Mouse (Mus musculus): ENCODE results near the gene Olfr66.
A peak's percentile ranks its signal among the peaks of the same experiment; 100 is the strongest.

Gene Olfr66

GRCm38 (mm10) chr7:103886152-103886551 is at the start of gene Olfr66:
Gene Olfr66, minus strand, starts transcription at chr7:103886252.
- no peak for DNase-seq (ENCODE audit: low spot score in 2 of 2)

GRCm38 (mm10) chr7:103934264-103934663 is 48.2 kb upstream of the Olfr66 start, which contains the start of gene Olfr632:
Gene Olfr632, plus strand, starts transcription at chr7:103934347.
- DNase-seq (ENCODE audit: low spot score in 2 of 2): no peak

- DNase-seq (ENCODE audit: low spot score in 2 of 2): no peak
Measured at GRCm38 (mm10) chr7:103928525-103928924, 42.5 kb upstream of the Olfr66 start, which contains the start of gene Olfr631. Gene Olfr631, plus strand, starts transcription at chr7:103928825.

- no peak for DNase-seq (ENCODE audit: low spot score in 2 of 2)
Measured at GRCm38 (mm10) chr7:103915338-103915737, 29.3 kb upstream of the Olfr66 start.

- DNase-seq (ENCODE audit: low spot score in 2 of 2): peak; percentile 45 to 64
Measured at GRCm38 (mm10) chr7:103912969-103913511, 27.0 kb upstream of the Olfr66 start.

GRCm38 (mm10) chr7:103910047-103910446 is 24.0 kb upstream of the Olfr66 start:
- DNase-seq (ENCODE audit: low spot score in 2 of 2): peak; percentile 54 to 62

GRCm38 (mm10) chr7:103903187-103903586 is 17.1 kb upstream of the Olfr66 start, which contains the start of gene Olfr65:
Gene Olfr65, plus strand, starts transcription at chr7:103903487.
- no peak for DNase-seq (ENCODE audit: low spot score in 2 of 2)

GRCm38 (mm10) chr7:103894385-103894784 is 8.3 kb upstream of the Olfr66 start, which contains the start of gene Olfr64:
Gene Olfr64, minus strand, starts transcription at chr7:103894485.
- no peak for DNase-seq (ENCODE audit: low spot score in 2 of 2)

GRCm38 (mm10) chr7:103877093-103877492 is 9.0 kb downstream of the Olfr66 start:
- DNase-seq (ENCODE audit: low spot score in 2 of 2): no peak

- no peak for DNase-seq (ENCODE audit: low spot score in 2 of 2)
Measured at GRCm38 (mm10) chr7:103874451-103874850, 11.6 kb downstream of the Olfr66 start.

GRCm38 (mm10) chr7:103873064-103873463 is 13.0 kb downstream of the Olfr66 start:
- no peak for DNase-seq (ENCODE audit: low spot score in 2 of 2)

- DNase-seq (ENCODE audit: low spot score in 2 of 2): peak in 1 of 2 experiments; percentile 67
Measured at GRCm38 (mm10) chr7:103870667-103871066, 15.4 kb downstream of the Olfr66 start.

GRCm38 (mm10) chr7:103865716-103866115 is 20.3 kb downstream of the Olfr66 start:
- peak in 1 of 2 experiments; percentile 56 for DNase-seq (ENCODE audit: low spot score in 2 of 2)

- DNase-seq (ENCODE audit: low spot score in 2 of 2): no peak
Measured at GRCm38 (mm10) chr7:103861531-103861930, 24.5 kb downstream of the Olfr66 start.

GRCm38 (mm10) chr7:103860855-103861254 is 25.2 kb downstream of the Olfr66 start:
- peak; percentile 89 to 90 for DNase-seq (ENCODE audit: low spot score in 2 of 2)

- DNase-seq (ENCODE audit: low spot score in 2 of 2): peak; percentile 77 to 79
Measured at GRCm38 (mm10) chr7:103859076-103859475, 27.0 kb downstream of the Olfr66 start.

GRCm38 (mm10) chr7:103854669-103855068 is 31.4 kb downstream of the Olfr66 start:
- no peak for DNase-seq (ENCODE audit: low spot score in 2 of 2)

- DNase-seq (ENCODE audit: low spot score in 2 of 2): no peak
Measured at GRCm38 (mm10) chr7:103853090-103853489, 33.0 kb downstream of the Olfr66 start, which contains the start of gene Hbb-y. Gene Hbb-y, minus strand, starts transcription at chr7:103853216.

GRCm38 (mm10) chr7:103844525-103845325 is 41.3 kb downstream of the Olfr66 start:
- DNase-seq (ENCODE audit: low spot score in 2 of 2): no peak

GRCm38 (mm10) chr7:103843034-103843433 is 43.0 kb downstream of the Olfr66 start, which contains the start of gene Hbb-bh1:
Gene Hbb-bh1, minus strand, starts transcription at chr7:103843164.
- no peak for DNase-seq (ENCODE audit: low spot score in 2 of 2)

- DNase-seq (ENCODE audit: low spot score in 2 of 2): no peak
Measured at GRCm38 (mm10) chr7:103840268-103840667, 45.8 kb downstream of the Olfr66 start, which contains the start of gene Hbb-bh2. Gene Hbb-bh2, minus strand, starts transcription at chr7:103840520.
